23 mouse cellular contexts compared by ENCODE assay signal in the genomic region with DNA sequence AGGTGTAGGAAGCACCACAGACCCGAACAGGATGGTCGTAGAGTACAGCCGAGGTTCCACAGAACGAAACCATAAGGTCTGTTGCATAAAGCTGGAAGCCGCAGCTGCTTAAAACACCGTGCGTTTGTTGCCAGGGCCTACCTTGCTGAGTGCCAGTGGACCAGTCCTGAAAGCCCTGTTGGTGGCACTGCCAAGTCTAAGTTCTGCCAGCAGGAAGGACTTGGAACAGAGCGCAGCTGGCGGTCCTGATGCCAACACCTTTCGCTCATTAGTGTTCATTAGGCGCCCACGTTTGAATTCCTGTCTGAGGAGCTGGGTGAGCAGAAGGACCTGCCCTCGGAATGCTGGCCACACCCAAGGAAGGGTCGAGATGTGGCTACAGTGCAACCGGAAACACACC. TPM values are rescaled to one million over a fixed set of nuclear protein-coding genes. Genes with fewer than 3 reads are reported as not detected.
A peak's percentile ranks its signal among the peaks of the same experiment; 100 is the strongest.
DNase-seq lines count a peak whose midpoint lies in the region; ATAC-seq and TF ChIP-seq lines count a peak whose summit lies in the region.
"Had no signal": no experiment of that assay in that cellular context is flagged by ENCODE, and none has a peak within 500 bp of the region (broad histone marks: within the 10 kb centered on the region; RNA-seq: fewer than 3 reads in every experiment).

No protein-coding gene starts in this region.

- H3K9me3 ChIP-seq in liver, embryonic 12.5 days (replicated peaks), result no peaks in the 10 kb centered on the region
- no peaks in the 10 kb centered on the region for H3K9me3 ChIP-seq in hindbrain, embryonic 13.5 days
- H3K9me3 ChIP-seq: embryonic facial prominence, embryonic 10.5 days; forebrain, embryonic 12.5 days; heart, embryonic 12.5 days; megakaryocyte, embryonic 14.5 days; neural tube, embryonic 13.5 days had no signal

- no peaks in the 10 kb centered on the region for H3K36me3 ChIP-seq in liver, adult 2 months (ENCODE audit: control insufficient read depth, insufficient read depth, low read length)
- H3K36me3 ChIP-seq in liver, embryonic 12.5 days, result no peaks in the 10 kb centered on the region
- no peaks in the 10 kb centered on the region for H3K36me3 ChIP-seq in hindbrain, embryonic 13.5 days
- H3K36me3 ChIP-seq: embryonic facial prominence, embryonic 10.5 days; forebrain, embryonic 12.5 days; heart, embryonic 12.5 days; neural tube, embryonic 13.5 days had no signal

- peak; percentile 40 to 47 for DNase-seq in cerebellum, postnatal 10 days
- no peak for DNase-seq in cerebellum, postnatal 36 days
- peak; percentile 70 for DNase-seq in liver, adult 2 months (ENCODE audit: extremely low read depth, low read depth, low spot score)
- peak; percentile 31 for DNase-seq in lung, adult 2 months
- no peak for DNase-seq in urinary bladder, postnatal 36 days (ENCODE audit: low spot score in 2 of 2)
- no peak for DNase-seq in layer of hippocampus, postnatal 10 days (ENCODE audit: low spot score in 2 of 2)
- DNase-seq: adrenal gland, postnatal 25 days; cerebellum, adult 2 months; gastrocnemius, postnatal 14 days; liver; lung, embryonic 14.5 days; midbrain, embryonic 14.5 days; right cerebral cortex, adult 18-20 months; thymus, postnatal 4 days had no signal

- H3K4me2 ChIP-seq in liver, embryonic 12.5 days, result no peak overlapping the region
- no peak overlapping the region for H3K4me2 ChIP-seq in hindbrain, embryonic 13.5 days
- H3K4me2 ChIP-seq: forebrain, embryonic 12.5 days; heart, embryonic 12.5 days; lung, embryonic 14.5 days; neural tube, embryonic 13.5 days had no signal

- no peak overlapping the region for H3K27ac ChIP-seq in liver, adult 2 months (replicated peaks; ENCODE audit: insufficient read depth, low read depth, low read length)
- H3K27ac ChIP-seq in liver, embryonic 12.5 days, result no peak overlapping the region
- H3K27ac ChIP-seq in hindbrain, embryonic 13.5 days, result no peak overlapping the region
- H3K27ac ChIP-seq: embryonic facial prominence, embryonic 10.5 days; forebrain, embryonic 12.5 days; neural tube, embryonic 13.5 days had no signal

- no peak overlapping the region for H3K9ac ChIP-seq in liver, adult 2 months (ENCODE audit: low read depth, low read length)
- H3K9ac ChIP-seq in liver, embryonic 12.5 days, result no peak overlapping the region
- no peak overlapping the region for H3K9ac ChIP-seq in hindbrain, embryonic 13.5 days
- H3K9ac ChIP-seq: forebrain, embryonic 12.5 days; heart, embryonic 12.5 days; lung, embryonic 14.5 days; neural tube, embryonic 13.5 days had no signal

- no peaks in the 10 kb centered on the region for H3K27me3 ChIP-seq in liver, adult 2 months (ENCODE audit: control insufficient read depth, insufficient read depth, low read length)
- no peaks in the 10 kb centered on the region for H3K27me3 ChIP-seq in liver, embryonic 12.5 days (replicated peaks)
- H3K27me3 ChIP-seq in hindbrain, embryonic 13.5 days, result no peaks in the 10 kb centered on the region
- H3K27me3 ChIP-seq: neural tube, embryonic 13.5 days had no signal

- ATAC-seq in liver, embryonic 12.5 days, result no peak
- no peak for ATAC-seq in hindbrain, embryonic 13.5 days (ENCODE audit: low FRiP score)
- ATAC-seq: hindbrain, embryonic 16.5 days; intestine, embryonic 16.5 days had no signal

- H3K4me1 ChIP-seq in liver, adult 2 months (ENCODE audit: control insufficient read depth, insufficient read depth, low read length), result peaks cover 4% of the 10 kb centered on the region
- no peaks in the 10 kb centered on the region for H3K4me1 ChIP-seq in liver, embryonic 12.5 days
- peaks cover 7% of the 10 kb centered on the region; the same call in 1 of the 2 replicates for H3K4me1 ChIP-seq in lung, adult 2 months (ENCODE audit: control insufficient read depth, insufficient read depth, low read length)
- peaks cover 3% of the 10 kb centered on the region; the same call in 1 of the 2 replicates for H3K4me1 ChIP-seq in hindbrain, embryonic 13.5 days (replicated peaks)
- H3K4me1 ChIP-seq: forebrain, embryonic 12.5 days; heart, embryonic 12.5 days had no signal

- H3K79me2 ChIP-seq in liver, adult 2 months (ENCODE audit: control insufficient read depth, insufficient read depth, low read length), result no peaks in the 10 kb centered on the region

- no peak for TF ChIP-seq CTCF in liver, adult 2 months (IDR thresholded peaks at IDR 0.05; ENCODE audit: low read depth, low read length)
- no peak for TF ChIP-seq CTCF in lung, adult 2 months (IDR thresholded peaks at IDR 0.05; ENCODE audit: insufficient read depth, low read length)

- 84% methylated on average over 15 of the region's 15 CpGs for WGBS in liver, adult 2 months
- WGBS in liver, embryonic 12.5 days (ENCODE audit: insufficient replicate concordance), result 73% methylated on average over 15 of the region's 15 CpGs
- 66% methylated on average over 15 of the region's 15 CpGs for WGBS in lung, adult 2 months
- 86% methylated on average over 15 of the region's 15 CpGs for WGBS in hindbrain, embryonic 13.5 days

- H3K4me3 ChIP-seq in liver, adult 2 months (ENCODE audit: insufficient read depth, low read depth, low read length), result no peak overlapping the region
- H3K4me3 ChIP-seq in liver, embryonic 12.5 days, result no peak overlapping the region
- no peak overlapping the region for H3K4me3 ChIP-seq in lung, adult 2 months (replicated peaks; ENCODE audit: extremely low read depth, low read depth, low read length)
- no peak overlapping the region for H3K4me3 ChIP-seq in hindbrain, embryonic 13.5 days
- H3K4me3 ChIP-seq: embryonic facial prominence, embryonic 10.5 days; forebrain, embryonic 12.5 days; heart, embryonic 12.5 days; megakaryocyte, embryonic 14.5 days; neural tube, embryonic 13.5 days had no signal

- TF ChIP-seq POLR2A in liver, adult 2 months (IDR thresholded peaks at IDR 0.05; ENCODE audit: extremely low read depth, insufficient read depth, low read length), result no peak
- no peak for TF ChIP-seq POLR2A in lung, adult 2 months (IDR thresholded peaks at IDR 0.05; ENCODE audit: borderline replicate concordance, extremely low read depth, low read depth, low read length)

RNA-seq across cellular contexts. Expression of gene Cmtm8, which starts 9.4 kb away (rescaled TPM):
- 77.3 and 102 TPM in 2 replicates for total RNA-seq in liver, adult 2 months (2014; rRNA removed)
- polyA plus RNA-seq in liver, adult 2 months (2012; rRNA removed), result 180 and 217 TPM in 2 replicates
- 17.9 and 18.2 TPM in 2 replicates for polyA plus RNA-seq in liver, embryonic 12.5 days (2016; fragmentation: Nextera tagmentation; extraction: Ambion mirVana)
- 151 and 179 TPM in 2 replicates for polyA plus RNA-seq in lung, adult 2 months (2012; rRNA removed)
- polyA plus RNA-seq in hindbrain, embryonic 13.5 days (2015; fragmentation: Nextera tagmentation; extraction: Ambion mirVana), result 15.8 and 20.0 TPM in 2 replicates
- total RNA-seq in layer of hippocampus, postnatal 10 days (2021), result 1 to 10 TPM; 1.7 to 2.9 TPM

Comparison
In these comparisons a context has a peak if more than half of its experiments do, and no peak if none do; other contexts are left out.
1. DNase-seq: peak in cerebellum, postnatal 10 days (2 of 2), liver, adult 2 months (single experiment) and lung, adult 2 months (single experiment); none in cerebellum, postnatal 36 days (0 of 2), urinary bladder, postnatal 36 days (0 of 2) and layer of hippocampus, postnatal 10 days (0 of 2).